ENCODE assay signal across 8 mouse cellular contexts in the genomic region with DNA sequence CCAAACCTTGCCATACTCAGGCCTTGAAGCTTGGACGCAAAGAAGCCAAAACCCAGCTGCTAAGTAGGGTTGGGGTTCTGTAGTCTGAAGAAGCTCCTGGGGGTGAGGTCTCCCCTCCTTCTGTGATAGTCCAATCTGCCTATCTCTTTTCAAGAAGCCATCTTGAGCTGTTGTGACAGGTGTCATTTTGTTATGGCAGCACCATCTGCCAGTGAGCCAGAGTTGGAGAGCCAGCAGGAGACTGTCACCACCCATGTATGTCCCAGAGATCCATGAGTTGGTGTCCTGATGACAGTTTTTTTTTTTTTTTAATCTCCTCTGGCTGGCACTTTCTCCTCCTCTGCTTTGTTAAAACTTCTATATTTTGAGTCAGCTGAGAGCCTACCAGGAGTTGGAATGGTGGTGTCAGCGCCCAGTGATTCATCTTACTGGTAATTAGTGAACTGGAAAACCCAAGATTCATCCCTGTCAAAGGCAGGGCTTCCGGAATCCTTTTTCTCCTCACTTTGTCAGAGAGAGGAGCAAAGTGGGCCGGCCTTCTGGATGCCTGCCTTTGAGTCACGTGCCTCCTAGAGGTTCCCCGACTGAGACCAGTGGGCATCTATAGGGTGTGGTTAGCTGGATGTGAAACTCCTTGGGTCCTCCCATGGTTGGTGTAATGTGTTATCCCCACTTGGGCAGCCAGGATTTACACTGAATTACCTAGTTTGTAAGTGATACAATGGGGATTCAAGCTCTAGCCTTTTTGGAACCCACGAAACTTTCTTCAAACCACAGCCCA. TPM values are rescaled to one million over a fixed set of nuclear protein-coding genes. Genes with fewer than 3 reads are reported as not detected.
DNase-seq lines count a peak whose midpoint lies in the region; ATAC-seq and TF ChIP-seq lines count a peak whose summit lies in the region.

No protein-coding gene starts in this region.

- no peak overlapping the region for H3K4me3 ChIP-seq in forebrain, embryonic 12.5 days (replicated peaks)
- H3K4me3 ChIP-seq in intestine, embryonic 16.5 days (ENCODE audit: low read length), result peak overlapping the region; percentile 85; the same call in 1 of the 2 replicates

- H3K4me2 ChIP-seq in forebrain, embryonic 12.5 days, result peak overlapping the region; percentile 91
- H3K4me2 ChIP-seq in intestine, embryonic 16.5 days (ENCODE audit: low read depth, low read length), result no peak overlapping the region; the same call in 1 of the 2 replicates

- CTCF ChIA-PET in Patski (lab: Charles Lee), result interaction anchor here (1.1 to 1.7 kb wide), 4 partner anchors 10 to 29 kb away, joined by 3 to 5 read pairs (median 3); no protein-coding TSS in a partner anchor

- POLR2A ChIA-PET in Patski (lab: Charles Lee), result interaction anchor here (0.6 to 5.2 kb wide), 3 partner anchors 11 to 29 kb away, joined by 3 to 20 read pairs (median 5); no protein-coding TSS in a partner anchor

- H3K36me3 ChIP-seq in forebrain, embryonic 12.5 days (replicated peaks), result peaks cover 3% of the 10 kb centered on the region; the same call in 1 of the 2 replicates
- no peaks in the 10 kb centered on the region; the same call in 1 of the 2 replicates for H3K36me3 ChIP-seq in intestine, embryonic 16.5 days (ENCODE audit: control insufficient read depth, insufficient read depth, low read length)

- H3K4me1 ChIP-seq in forebrain, embryonic 12.5 days, result peaks cover 43% of the 10 kb centered on the region
- H3K4me1 ChIP-seq in intestine, embryonic 16.5 days (ENCODE audit: control insufficient read depth, insufficient read depth, low read length), result peaks cover 25% of the 10 kb centered on the region

- peak overlapping the region; percentile 82 for H3K27ac ChIP-seq in forebrain, embryonic 12.5 days
- H3K27ac ChIP-seq in intestine, embryonic 16.5 days (ENCODE audit: low read length), result peak overlapping the region; percentile 83

- H3K9me3 ChIP-seq in forebrain, embryonic 12.5 days, result no peaks in the 10 kb centered on the region
- no peaks in the 10 kb centered on the region for H3K9me3 ChIP-seq in intestine, embryonic 16.5 days (ENCODE audit: control insufficient read depth, low read length)

- H3K9ac ChIP-seq in forebrain, embryonic 12.5 days, result peak overlapping the region; percentile 59; the same call in 1 of the 2 replicates
- H3K9ac ChIP-seq in intestine, embryonic 16.5 days (ENCODE audit: low read depth, low read length), result no peak overlapping the region

- no peaks in the 10 kb centered on the region for H3K27me3 ChIP-seq in Patski
- no peaks in the 10 kb centered on the region for H3K27me3 ChIP-seq in forebrain, embryonic 12.5 days
- no peaks in the 10 kb centered on the region for H3K27me3 ChIP-seq in intestine, embryonic 16.5 days (replicated peaks; ENCODE audit: control insufficient read depth, insufficient read depth, low read length)

- no peak for TF ChIP-seq CTCF in Patski (IDR thresholded peaks at IDR 0.05)

- 45% methylated on average over 7 of the region's 7 CpGs for WGBS in forebrain, embryonic 12.5 days
- WGBS in intestine, embryonic 16.5 days, result 45% methylated on average over 7 of the region's 7 CpGs

- DNase-seq in kidney, adult 11 months, result peak; percentile 58
- no peak for DNase-seq in kidney, adult 18-20 months
- DNase-seq in Patski (ENCODE audit: low read depth, low spot score), result no peak
- DNase-seq in lung, adult 18-20 months, result peak; percentile 67 to 68
- DNase-seq in right cerebral cortex, postnatal 36 days (ENCODE audit: low spot score in 2 of 2), result peak; percentile 40 to 43
- no peak for DNase-seq in spleen, adult 12 weeks (ENCODE audit: low spot score)

- ATAC-seq in Patski, result peak; percentile 56
- ATAC-seq in forebrain, embryonic 12.5 days (ENCODE audit: low FRiP score), result 0 out of 2 replicates have a peak, but pooled peaks have one; percentile 14
- ATAC-seq in intestine, embryonic 16.5 days, result no peak

- in situ Hi-C loops in Patski (cut with MboI; ENCODE audit: low pct_unique_long_range_greater_than_20kb), result no loop called here

RNA-seq across cellular contexts. Expression of a gene that starts 1.5 kb away (rescaled TPM):
- 11.8 TPM for polyA plus RNA-seq in Patski (2021)
- polyA plus RNA-seq in forebrain, embryonic 12.5 days (2016; fragmentation: Nextera tagmentation; extraction: Ambion mirVana), result 42.8 and 48.5 TPM in 2 replicates
- polyA plus RNA-seq in intestine, embryonic 16.5 days (2015; fragmentation: Nextera tagmentation; extraction: Ambion mirVana), result 26.1 and 28.5 TPM in 2 replicates

RNA-seq across cellular contexts. Expression of a gene that starts 5.8 kb away (rescaled TPM):
- polyA plus RNA-seq in Patski (2021), result 30.7 TPM
- 41.9 and 46.6 TPM in 2 replicates for polyA plus RNA-seq in forebrain, embryonic 12.5 days (2016; fragmentation: Nextera tagmentation; extraction: Ambion mirVana)
- 54.8 and 57.5 TPM in 2 replicates for polyA plus RNA-seq in intestine, embryonic 16.5 days (2015; fragmentation: Nextera tagmentation; extraction: Ambion mirVana)

RNA-seq across cellular contexts. Expression of a gene that starts 43.9 kb away (rescaled TPM):
- 13.5 TPM for polyA plus RNA-seq in Patski (2021)
- 26.8 and 32.2 TPM in 2 replicates for polyA plus RNA-seq in forebrain, embryonic 12.5 days (2016; fragmentation: Nextera tagmentation; extraction: Ambion mirVana)
- 7.2 and 11.1 TPM in 2 replicates for polyA plus RNA-seq in intestine, embryonic 16.5 days (2015; fragmentation: Nextera tagmentation; extraction: Ambion mirVana)

RNA-seq across cellular contexts. Expression of a gene that starts 45.3 kb away (rescaled TPM):
- polyA plus RNA-seq in Patski (2021), result 62.2 TPM
- polyA plus RNA-seq in forebrain, embryonic 12.5 days (2016; fragmentation: Nextera tagmentation; extraction: Ambion mirVana), result 13.1 and 15.9 TPM in 2 replicates
- polyA plus RNA-seq in intestine, embryonic 16.5 days (2015; fragmentation: Nextera tagmentation; extraction: Ambion mirVana), result 34.7 and 35.4 TPM in 2 replicates

RNA-seq across cellular contexts. Expression of a gene that starts 55.5 kb away (rescaled TPM):
- 56.7 TPM for polyA plus RNA-seq in Patski (2021)
- polyA plus RNA-seq in forebrain, embryonic 12.5 days (2016; fragmentation: Nextera tagmentation; extraction: Ambion mirVana), result 125 and 132 TPM in 2 replicates
- 142 and 151 TPM in 2 replicates for polyA plus RNA-seq in intestine, embryonic 16.5 days (2015; fragmentation: Nextera tagmentation; extraction: Ambion mirVana)

Comparison
In these comparisons a context has a peak if more than half of its experiments do, and no peak if none do; other contexts are left out.
1. DNase-seq: peak in kidney, adult 11 months (single experiment), lung, adult 18-20 months (2 of 2) and right cerebral cortex, postnatal 36 days (2 of 2); none in kidney, adult 18-20 months (single experiment), Patski (single experiment) and spleen, adult 12 weeks (single experiment).